Mouse (Mus musculus) liver, adult 2 months (tissue): ENCODE measurements at regions not wholly inside any gene's neighbourhood (a gene's known extent, or its start where the extent isn't known, plus 50 kb on each side); places are given as distances from the start of the nearest gene placed in this dataset.

ENCODE experiments used
- CTCF ChIP-seq: fragments of 200-500 bp; IDR thresholded peaks from 2 replicates; pipeline ENCODE4 v1.5.1; 2011; ENCODE audit warnings: low read depth, low read length, control low read depth
- POLR2A ChIP-seq: fragments of 200-500 bp; IDR thresholded peaks from 2 replicates; pipeline ENCODE4 v1.6.1; 2011; ENCODE audit warnings: low read length, control low read depth; ENCODE audit not compliant: insufficient read depth; ENCODE audit errors: extremely low read depth

DNA sequence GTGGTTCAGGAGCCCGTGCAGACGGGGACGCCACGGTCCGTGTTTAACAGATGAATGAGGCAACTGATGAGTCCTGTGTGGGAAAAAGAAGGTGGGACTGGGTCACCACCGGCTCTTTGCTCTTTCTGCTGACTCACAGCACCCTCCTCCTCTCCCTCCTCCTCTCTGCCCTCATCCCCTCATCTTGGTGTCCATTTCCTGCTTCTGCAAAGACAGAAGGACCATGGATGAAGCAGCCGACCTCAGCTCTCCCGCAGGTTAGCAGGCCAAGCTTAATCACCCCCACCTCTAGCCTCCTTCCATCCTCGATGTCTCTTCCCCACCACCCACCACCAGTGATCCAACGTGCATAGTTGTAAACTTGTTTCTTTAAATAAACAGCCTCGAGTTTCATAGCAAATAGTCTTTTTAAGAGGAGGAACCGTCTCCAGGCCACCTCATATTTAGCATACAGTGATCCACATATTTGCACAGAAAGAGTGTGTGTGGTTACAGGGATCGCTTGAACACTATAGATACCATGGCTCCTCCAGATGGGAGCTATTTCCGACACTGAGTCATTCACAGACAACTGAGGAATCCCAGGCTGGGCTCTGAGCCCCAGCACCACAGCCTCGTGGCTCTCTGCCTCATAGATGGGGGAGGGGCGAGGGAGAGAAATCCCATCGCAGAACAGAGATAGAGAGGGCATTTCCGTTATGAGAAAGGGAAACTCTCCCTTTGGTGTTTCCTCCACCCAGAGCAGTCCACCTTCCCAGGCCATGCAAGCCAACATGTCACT is 58.6 kb upstream of the Cplx2 start:
- TF ChIP-seq CTCF (no peak), POLR2A (no peak)
